Mouse (Mus musculus): ENCODE measurements around the gene Ddx42. TPM values are rescaled to one million over a fixed set of nuclear protein-coding genes. Genes with fewer than 3 reads are reported as not detected.

The Ddx42 gene
- polyA plus RNA-seq, 1 experiment from 2014 or later, result 87.1 TPM

GRCm38 (mm10) chr11:106263963-106264362 lies 47.2 kb downstream of the Ddx42 start:
- Histone ChIP-seq H3K4me3 (no peak overlapping the region), H3K4me2 (no peak overlapping the region), H3K36me3 (peaks cover 80% of the 10 kb centered on the region), H3K9me3 (no peaks in the 10 kb centered on the region), H3K27me3 (no peaks in the 10 kb centered on the region), H3K4me1 (replicated peaks) (peaks cover 26% of the 10 kb centered on the region), H3K27ac (replicated peaks) (no peak overlapping the region), H3K9ac (no peak overlapping the region)
- no peak for ATAC-seq (ENCODE audit: low read depth)
- 95% methylated on average over 9 of the region's 9 CpGs for WGBS

GRCm38 (mm10) chr11:106264988-106265387 lies 48.3 kb downstream of the Ddx42 start:
- Histone ChIP-seq H3K27me3 (no peaks in the 10 kb centered on the region), H3K27ac (replicated peaks) (no peak overlapping the region), H3K4me3 (no peak overlapping the region), H3K9me3 (no peaks in the 10 kb centered on the region), H3K4me2 (no peak overlapping the region), H3K36me3 (peaks cover 70% of the 10 kb centered on the region), H3K4me1 (replicated peaks) (peaks cover 34% of the 10 kb centered on the region), H3K9ac (no peak overlapping the region)
- no peak for ATAC-seq (ENCODE audit: low read depth)
- 93% methylated on average over 15 of the region's 15 CpGs for WGBS

DNA sequence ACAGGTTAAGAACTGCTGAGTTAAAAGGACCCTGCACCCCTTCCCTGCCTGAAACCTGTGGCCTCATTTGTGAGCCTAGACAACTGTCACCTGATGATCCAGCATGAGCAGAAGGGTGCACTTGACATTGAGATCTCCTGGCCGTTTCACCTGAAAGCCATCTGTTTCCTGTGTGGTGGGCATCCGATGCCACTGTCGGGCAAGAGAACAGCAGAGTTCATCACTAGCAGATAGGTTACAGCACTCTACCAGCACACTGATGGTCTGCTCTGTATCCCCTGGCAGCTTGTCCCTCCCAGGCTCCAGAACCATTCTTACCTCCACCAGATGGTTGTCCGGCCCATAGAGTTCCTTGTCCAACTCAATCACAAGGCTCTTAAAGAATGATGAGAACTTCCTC lies 48.8 kb downstream of the Ddx42 start:
- WGBS, result 94% methylated on average over 4 of the region's 4 CpGs
- Histone ChIP-seq H3K9ac (no peak overlapping the region), H3K4me1 (replicated peaks) (peaks cover 40% of the 10 kb centered on the region), H3K36me3 (peaks cover 68% of the 10 kb centered on the region), H3K9me3 (no peaks in the 10 kb centered on the region), H3K27ac (replicated peaks) (no peak overlapping the region), H3K4me3 (no peak overlapping the region), H3K4me2 (no peak overlapping the region), H3K27me3 (no peaks in the 10 kb centered on the region)
- ATAC-seq (ENCODE audit: low read depth), result no peak

DNA sequence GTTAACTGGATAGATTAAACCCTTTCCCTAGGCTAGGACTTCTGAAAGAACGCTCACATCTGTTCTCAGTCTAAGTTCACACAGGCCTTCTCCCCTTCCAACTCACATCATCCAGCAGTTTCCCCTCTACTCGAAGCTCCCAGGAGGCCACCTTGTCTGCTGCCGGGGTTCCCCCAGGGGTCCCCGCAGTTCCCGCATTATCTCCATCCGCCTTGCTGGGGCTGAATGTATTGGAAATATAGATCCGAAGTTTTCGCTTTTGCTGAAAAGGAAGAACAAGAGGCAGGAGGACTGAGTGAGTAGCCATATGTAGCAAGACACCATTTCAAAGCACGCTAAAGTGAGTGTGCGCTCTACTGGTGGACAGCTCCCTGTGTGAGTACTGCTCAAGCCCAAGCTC lies 49.7 kb downstream of the Ddx42 start:
- Histone ChIP-seq H3K9me3 (no peaks in the 10 kb centered on the region), H3K9ac (no peak overlapping the region), H3K36me3 (peaks cover 60% of the 10 kb centered on the region), H3K27me3 (no peaks in the 10 kb centered on the region), H3K4me2 (0 out of 2 replicates have a peak overlapping the region, but pooled peaks have one; percentile 45), H3K4me3 (no peak overlapping the region), H3K4me1 (replicated peaks) (peaks cover 49% of the 10 kb centered on the region), H3K27ac (replicated peaks) (no peak overlapping the region)
- WGBS, result 95% methylated on average over 10 of the region's 10 CpGs
- no peak for ATAC-seq (ENCODE audit: low read depth)

DNA sequence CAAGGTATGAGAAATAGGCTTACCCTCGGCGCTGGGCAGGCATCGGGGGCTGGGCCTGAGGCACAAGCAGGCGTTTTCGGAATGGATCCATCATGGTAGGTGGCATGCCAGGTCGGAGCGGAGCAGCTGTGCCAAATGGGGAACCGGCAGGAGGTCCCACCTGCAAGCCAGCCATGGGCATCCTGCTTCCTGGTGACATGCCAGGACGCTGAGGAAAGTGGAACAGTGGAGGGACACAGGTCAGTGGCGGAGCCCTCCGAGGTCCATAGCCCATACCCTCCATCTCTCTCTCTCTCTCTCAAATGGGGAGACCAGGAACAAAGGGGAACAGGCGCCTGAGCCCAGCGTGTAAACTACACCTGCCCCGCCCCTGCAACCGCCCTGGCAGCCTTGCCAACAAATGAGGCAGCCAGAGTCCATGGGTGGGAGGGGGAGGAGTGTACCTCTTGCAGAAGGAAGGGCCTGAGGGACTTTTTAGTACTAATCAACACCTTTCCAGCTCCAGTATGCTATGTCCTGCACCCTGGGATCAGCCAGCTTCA lies 50.7 kb downstream of the Ddx42 start:
- Histone ChIP-seq H3K9ac (0 out of 2 replicates have a peak overlapping the region, but pooled peaks have one; percentile 38), H3K4me2 (peak overlapping the region; percentile 45), H3K9me3 (no peaks in the 10 kb centered on the region), H3K27ac (replicated peaks) (peak overlapping the region; percentile 90), H3K36me3 (peaks cover 50% of the 10 kb centered on the region), H3K4me1 (replicated peaks) (peaks cover 55% of the 10 kb centered on the region), H3K4me3 (no peak overlapping the region), H3K27me3 (no peaks in the 10 kb centered on the region)
- 56% methylated on average over 14 of the region's 15 CpGs for WGBS
- ATAC-seq (ENCODE audit: low read depth), result no peak

GRCm38 (mm10) chr11:106267871-106268270 lies 51.1 kb downstream of the Ddx42 start:
- ATAC-seq (ENCODE audit: low read depth), result no peak
- Histone ChIP-seq H3K27ac (replicated peaks) (peak overlapping the region; percentile 90), H3K4me1 (replicated peaks) (peaks cover 55% of the 10 kb centered on the region)

GRCm38 (mm10) chr11:106268326-106269059 lies 51.8 kb downstream of the Ddx42 start:
- Histone ChIP-seq H3K4me3 (peak overlapping the region; percentile 16), H3K9me3 (no peaks in the 10 kb centered on the region), H3K27me3 (no peaks in the 10 kb centered on the region), H3K9ac (peak overlapping the region; percentile 65), H3K36me3 (peaks cover 39% of the 10 kb centered on the region), H3K4me2 (peak overlapping the region; percentile 45), H3K4me1 (replicated peaks) (peaks cover 58% of the 10 kb centered on the region), H3K27ac (replicated peaks) (peak overlapping the region; percentile 90)
- WGBS, result 31% methylated on average over 8 of the region's 8 CpGs
- ATAC-seq (ENCODE audit: low read depth), result 0 out of 2 replicates have a peak, but pooled peaks have one; percentile 9

More at GRCm38 (mm10) chr11:106267871-106268270, 51.1 kb downstream of the Ddx42 start:
- Histone ChIP-seq H3K27me3 (no peaks in the 10 kb centered on the region), H3K4me2 (peak overlapping the region; percentile 45), H3K9me3 (no peaks in the 10 kb centered on the region), H3K9ac (peak overlapping the region; percentile 65), H3K36me3 (peaks cover 45% of the 10 kb centered on the region), H3K4me3 (peak overlapping the region; percentile 16; the same call in 1 of the 2 replicates)
- WGBS, result 33% methylated on average over 5 of the region's 5 CpGs

DNA sequence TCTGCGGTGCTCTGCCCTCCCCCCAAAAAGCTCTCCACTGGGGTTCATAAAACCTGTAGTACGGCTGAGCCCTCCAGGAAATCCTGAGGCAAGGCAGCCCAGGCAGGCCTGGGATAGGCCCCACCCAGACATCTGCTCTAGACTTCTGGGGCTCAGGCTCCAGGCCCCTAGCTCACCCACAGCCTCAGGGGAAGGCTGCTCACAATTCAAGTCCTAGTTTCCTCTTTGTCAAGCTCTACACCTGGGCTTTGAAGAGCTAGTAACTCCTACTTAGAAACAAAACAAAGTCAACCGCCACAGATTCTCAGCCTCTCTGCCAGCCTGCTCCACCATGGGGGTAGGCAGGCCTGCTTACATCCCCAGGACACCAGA lies 52.3 kb downstream of the Ddx42 start:
- no peaks in the 10 kb centered on the region for H3K27me3 ChIP-seq
- ATAC-seq (ENCODE audit: low read depth), result no peak
- H3K4me1 ChIP-seq (replicated peaks), result peaks cover 59% of the 10 kb centered on the region
- H3K27ac ChIP-seq (replicated peaks), result peak overlapping the region; percentile 90
- H3K9ac ChIP-seq, result peak overlapping the region; percentile 65; the same call in 1 of the 2 replicates
- no peaks in the 10 kb centered on the region for H3K9me3 ChIP-seq
- H3K4me2 ChIP-seq, result peak overlapping the region; percentile 45
- peaks cover 33% of the 10 kb centered on the region for H3K36me3 ChIP-seq
- 14% methylated on average over 3 of the region's 3 CpGs for WGBS
- peak overlapping the region; percentile 16; the same call in 1 of the 2 replicates for H3K4me3 ChIP-seq

GRCm38 (mm10) chr11:106271131-106271793 lies 54.5 kb downstream of the Ddx42 start:
- peak overlapping the region; percentile 63 for H3K4me2 ChIP-seq

GRCm38 (mm10) chr11:106271794-106272643 lies 55.3 kb downstream of the Ddx42 start:
- Histone ChIP-seq H3K4me2 (peak overlapping the region; percentile 63), H3K4me1 (replicated peaks) (peaks cover 59% of the 10 kb centered on the region), H3K4me3 (peak overlapping the region; percentile 78), H3K9ac (peak overlapping the region; percentile 98), H3K27me3 (no peaks in the 10 kb centered on the region), H3K9me3 (no peaks in the 10 kb centered on the region), H3K36me3 (peaks cover 4% of the 10 kb centered on the region), H3K27ac (replicated peaks) (peak overlapping the region; percentile 91)
- peak; percentile 37 for ATAC-seq (ENCODE audit: low read depth)
- 2% methylated on average over 41 of the region's 41 CpGs for whole genome bisulfite sequencing

More at GRCm38 (mm10) chr11:106271131-106271793, 54.5 kb downstream of the Ddx42 start:
- H3K27me3 ChIP-seq, result no peaks in the 10 kb centered on the region
- peaks cover 11% of the 10 kb centered on the region for H3K36me3 ChIP-seq
- peak overlapping the region; percentile 78 for H3K4me3 ChIP-seq
- H3K9me3 ChIP-seq, result no peaks in the 10 kb centered on the region
- peak overlapping the region; percentile 91 for H3K27ac ChIP-seq (replicated peaks)
- WGBS, result 47% methylated on average over 5 of the region's 5 CpGs
- peak overlapping the region; percentile 98 for H3K9ac ChIP-seq
- ATAC-seq (ENCODE audit: low read depth), result no peak
- peaks cover 65% of the 10 kb centered on the region for H3K4me1 ChIP-seq (replicated peaks)

DNA sequence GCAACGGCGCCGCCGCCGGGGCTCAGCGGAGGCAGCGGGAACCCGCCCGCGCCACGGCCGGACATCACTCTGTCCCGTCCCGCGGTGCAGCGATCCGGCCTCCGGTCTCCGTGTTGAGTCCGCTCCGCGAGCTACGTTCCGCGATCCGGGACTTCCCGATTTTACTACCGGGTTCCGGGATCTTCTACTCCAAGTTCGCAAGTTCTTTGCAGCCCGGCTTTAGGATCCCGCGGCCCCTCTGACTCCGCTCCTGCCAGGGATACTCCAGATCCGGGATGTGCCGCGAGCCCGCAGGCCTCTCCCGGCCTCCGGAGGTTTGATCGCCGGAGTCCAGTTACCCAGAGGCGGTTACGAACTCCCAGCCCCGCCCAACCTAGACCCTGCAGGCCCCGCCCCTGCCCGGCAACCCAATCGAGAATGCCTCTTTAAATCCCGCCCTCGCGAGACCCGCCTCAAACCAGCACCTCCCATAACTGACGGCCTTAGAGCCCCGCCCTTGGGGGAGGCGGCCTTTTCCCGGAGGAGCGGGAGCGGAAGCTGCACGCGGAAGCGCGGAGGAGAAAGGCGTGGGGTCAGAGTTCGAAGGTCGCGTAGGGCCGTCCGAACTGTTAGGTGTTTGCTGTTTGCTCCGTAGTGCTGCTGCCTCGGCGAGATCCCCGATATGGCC lies 56.1 kb downstream of the Ddx42 start, which contains the start of gene Smarcd2:
Gene Smarcd2, minus strand, starts transcription at position 329 of the 667 bp plus-strand sequence.
- H3K4me1 ChIP-seq (replicated peaks), result peaks cover 51% of the 10 kb centered on the region
- peak within 1 kb of the TSS; percentile 98 for H3K9ac ChIP-seq
- peak; percentile 89 for ATAC-seq (ENCODE audit: low read depth)
- H3K9me3 ChIP-seq, result no peaks in the 10 kb centered on the region
- no peaks in the 10 kb centered on the region for H3K36me3 ChIP-seq
- H3K27me3 ChIP-seq, result no peaks in the 10 kb centered on the region
- peak within 1 kb of the TSS; percentile 63 for H3K4me2 ChIP-seq
- under 1% methylated on average over 72 of the region's 72 CpGs for WGBS
- peak within 1 kb of the TSS; percentile 91 for H3K27ac ChIP-seq (replicated peaks)
- peak within 1 kb of the TSS; percentile 78 for H3K4me3 ChIP-seq
